Mouse (Mus musculus): ENCODE data around the gene Tstd1.

- no peak for TF ChIP-seq CTCF (IDR thresholded peaks at IDR 0.05; ENCODE audit: low read depth)
- no peak for TF ChIP-seq EP300 (optimal IDR thresholded peaks at IDR 0.05)
Observed at GRCm38 (mm10) chr1:171466565-171466964, 47.9 kb downstream of the Tstd1 start.

Measured in stomach, postnatal 0 days (tissue).